Mouse (Mus musculus): Measurements from ENCODE around the gene Pik3c2b.

DNA sequence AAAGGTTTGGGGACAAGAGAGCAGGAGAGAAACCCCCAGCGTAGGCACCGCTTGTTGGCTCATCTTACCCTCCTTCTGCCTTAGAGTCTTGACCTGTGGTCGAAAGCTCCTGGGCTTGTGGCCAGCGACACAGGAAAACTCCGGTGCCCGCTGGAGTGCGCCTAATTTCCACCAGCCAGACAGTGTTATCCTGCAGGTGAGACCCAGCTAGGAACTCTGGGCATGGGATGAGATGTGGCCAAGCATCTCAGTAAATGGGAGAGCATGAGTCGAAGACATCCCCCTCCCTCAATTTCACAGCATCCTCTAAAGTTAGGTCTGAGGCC, 39.9 kb downstream of the Pik3c2b start:
- TF ChIP-seq CTCF (conservative IDR thresholded peaks at IDR 0.05; ENCODE audit: low read length) (no peak), NANOG (IDR thresholded peaks at IDR 0.05; ENCODE audit: borderline replicate concordance, low read length) (no peak), POU5F1 (IDR thresholded peaks at IDR 0.05; ENCODE audit: borderline replicate concordance, low read length) (no peak)
